Comparison of ENCODE assay signal across 9 mouse cellular contexts in genomic region chr13:115085974-115086373, GRCm38 (mm10). TPM values are rescaled to one million over a fixed set of nuclear protein-coding genes. Genes with fewer than 3 reads are reported as not detected.
"Had no signal": no experiment of that assay in that cellular context is flagged by ENCODE, and none has a peak within 500 bp of the region (broad histone marks: within the 10 kb centered on the region; RNA-seq: fewer than 3 reads in every experiment).

No protein-coding gene starts in this region.

- DNase-seq: kidney, adult 8-10 months; kidney, postnatal 36 days; layer of hippocampus, postnatal 36 days; lung, adult 18-20 months; lung, postnatal 4 days; thymus, adult 18-20 months; thymus, postnatal 36 days had no signal

RNA-seq across cellular contexts. Expression of gene Gm49395, which starts 15.7 kb away (rescaled TPM):
- total RNA-seq: monocyte, adult 5-6 weeks; neutrophil, adult 5-6 weeks had no signal
